Comparison of ENCODE assay signal across 30 mouse cellular contexts in genomic region chr6:116985147-116985737, GRCm38 (mm10).
DNase-seq lines count a peak whose midpoint lies in the region; ATAC-seq lines count a peak whose summit lies in the region.
"Had no signal": no experiment of that assay in that cellular context is flagged by ENCODE, and none has a peak within 500 bp of the region (broad histone marks: within the 10 kb centered on the region; RNA-seq: fewer than 3 reads in every experiment).

No protein-coding gene starts in this region.

- no peak for ATAC-seq in limb, embryonic 11.5 days (ENCODE audit: insufficient number of reproducible peaks, low FRiP score, low TSS enrichment, low read depth)
- no peak for ATAC-seq in neural tube, embryonic 15.5 days (ENCODE audit: low FRiP score)
- peak; percentile 71 for ATAC-seq in limb, embryonic 13.5 days (ENCODE audit: low FRiP score, low read depth)
- ATAC-seq in limb, embryonic 15.5 days (ENCODE audit: insufficient number of reproducible peaks, low FRiP score, low TSS enrichment, low read depth) = peak; percentile 74; the same call in 1 of the 2 replicates
- ATAC-seq: activated CD4-positive, CD25-positive, alpha-beta regulatory T cell, adult 4 months; CD4-positive, CD25-positive, alpha-beta regulatory T cell, adult 4 months; forebrain, embryonic 13.5 days; forebrain, embryonic 16.5 days; hindbrain, postnatal 0 days had no signal

- H3K36me3 ChIP-seq in limb, embryonic 11.5 days (ENCODE audit: control insufficient read depth, insufficient read depth, low read length) = no peaks in the 10 kb centered on the region
- no peaks in the 10 kb centered on the region for H3K36me3 ChIP-seq in limb, embryonic 10.5 days
- no peaks in the 10 kb centered on the region for H3K36me3 ChIP-seq in neural tube, embryonic 15.5 days
- H3K36me3 ChIP-seq in limb, embryonic 13.5 days = no peaks in the 10 kb centered on the region
- H3K36me3 ChIP-seq in limb, embryonic 15.5 days = no peaks in the 10 kb centered on the region
- H3K36me3 ChIP-seq: embryonic facial prominence, embryonic 10.5 days; embryonic facial prominence, embryonic 13.5 days; heart, embryonic 12.5 days; heart, embryonic 15.5 days had no signal

- no peaks in the 10 kb centered on the region for H3K9me3 ChIP-seq in limb, embryonic 11.5 days (ENCODE audit: control insufficient read depth, low read length)
- H3K9me3 ChIP-seq in limb, embryonic 10.5 days (replicated peaks) = no peaks in the 10 kb centered on the region
- no peaks in the 10 kb centered on the region for H3K9me3 ChIP-seq in neural tube, embryonic 15.5 days (replicated peaks)
- H3K9me3 ChIP-seq in limb, embryonic 13.5 days = no peaks in the 10 kb centered on the region
- H3K9me3 ChIP-seq in limb, embryonic 15.5 days = no peaks in the 10 kb centered on the region
- H3K9me3 ChIP-seq: embryonic facial prominence, embryonic 10.5 days; embryonic facial prominence, embryonic 13.5 days; forebrain, embryonic 13.5 days; heart, embryonic 12.5 days; heart, embryonic 15.5 days had no signal

- peaks cover 6% of the 10 kb centered on the region; the same call in 1 of the 2 replicates for H3K4me1 ChIP-seq in limb, embryonic 11.5 days (ENCODE audit: control insufficient read depth, insufficient read depth, low read length)
- peaks cover 31% of the 10 kb centered on the region for H3K4me1 ChIP-seq in limb, embryonic 10.5 days
- peaks cover 7% of the 10 kb centered on the region for H3K4me1 ChIP-seq in neural tube, embryonic 15.5 days
- H3K4me1 ChIP-seq in limb, embryonic 13.5 days = peaks cover 28% of the 10 kb centered on the region
- H3K4me1 ChIP-seq in limb, embryonic 15.5 days = peaks cover 24% of the 10 kb centered on the region

- H3K27me3 ChIP-seq in limb, embryonic 11.5 days (ENCODE audit: control insufficient read depth, insufficient read depth, low read length) = no peaks in the 10 kb centered on the region
- H3K27me3 ChIP-seq in limb, embryonic 10.5 days (ENCODE audit: low read depth, poor library complexity, severe bottlenecking) = no peaks in the 10 kb centered on the region
- no peaks in the 10 kb centered on the region for H3K27me3 ChIP-seq in neural tube, embryonic 15.5 days (replicated peaks)
- H3K27me3 ChIP-seq in limb, embryonic 13.5 days = 0 out of 2 replicates have a peak, but pooled peaks cover 3% of the 10 kb centered on the region
- H3K27me3 ChIP-seq in limb, embryonic 15.5 days = 0 out of 2 replicates have a peak, but pooled peaks cover 3% of the 10 kb centered on the region
- H3K27me3 ChIP-seq: embryonic facial prominence, embryonic 13.5 days; forebrain, embryonic 13.5 days; heart, embryonic 12.5 days; heart, embryonic 15.5 days had no signal

- DNase-seq in limb, embryonic 11.5 days (ENCODE audit: low spot score) = peak; percentile 22
- DNase-seq in limb, embryonic 10.5 days (ENCODE audit: low spot score) = no peak
- peak; percentile 10 for DNase-seq in neural tube, embryonic 10.5 days (ENCODE audit: extremely low spot score, low spot score)
- DNase-seq in thymus, postnatal 4 days = no peak
- DNase-seq: adrenal gland, adult 8-10 months; adrenal gland, postnatal 25 days; cerebellum, adult 11-12 months; cerebellum, adult 8-10 months; cerebellum, postnatal 10 days; cerebellum, postnatal 36 days; embryo, embryonic 11 days; gastrocnemius, postnatal 10 days; gastrocnemius, postnatal 36 days; heart, adult 18-20 months; heart, postnatal 10 days; heart, postnatal 36 days had no signal

- no peak overlapping the region for H3K9ac ChIP-seq in limb, embryonic 11.5 days (ENCODE audit: low read length)
- H3K9ac ChIP-seq in neural tube, embryonic 15.5 days (replicated peaks) = no peak overlapping the region
- no peak overlapping the region for H3K9ac ChIP-seq in limb, embryonic 13.5 days
- H3K9ac ChIP-seq in limb, embryonic 15.5 days = no peak overlapping the region
- H3K9ac ChIP-seq: embryonic facial prominence, embryonic 13.5 days; forebrain, embryonic 13.5 days; heart, embryonic 12.5 days; heart, embryonic 15.5 days; hindbrain, embryonic 14.5 days had no signal

- 39% methylated on average over 4 of the region's 4 CpGs for WGBS in limb, embryonic 11.5 days
- 57% methylated on average over 4 of the region's 4 CpGs for WGBS in limb, embryonic 10.5 days
- 69% methylated on average over 4 of the region's 4 CpGs for WGBS in neural tube, embryonic 15.5 days
- WGBS in limb, embryonic 13.5 days = 28% methylated on average over 4 of the region's 4 CpGs
- WGBS in limb, embryonic 15.5 days = 29% methylated on average over 4 of the region's 4 CpGs

- H3K4me2 ChIP-seq in limb, embryonic 11.5 days (ENCODE audit: low read depth, severe bottlenecking) = no peak overlapping the region
- no peak overlapping the region for H3K4me2 ChIP-seq in neural tube, embryonic 15.5 days
- H3K4me2 ChIP-seq in limb, embryonic 13.5 days (replicated peaks) = no peak overlapping the region
- H3K4me2 ChIP-seq in limb, embryonic 15.5 days = no peak overlapping the region
- H3K4me2 ChIP-seq: embryonic facial prominence, embryonic 13.5 days; forebrain, embryonic 13.5 days; heart, embryonic 12.5 days; heart, embryonic 15.5 days; hindbrain, embryonic 14.5 days had no signal

- H3K27ac ChIP-seq in limb, embryonic 11.5 days (replicated peaks; ENCODE audit: low read depth, low read length) = no peak overlapping the region
- no peak overlapping the region for H3K27ac ChIP-seq in limb, embryonic 10.5 days
- no peak overlapping the region for H3K27ac ChIP-seq in neural tube, embryonic 15.5 days (replicated peaks)
- H3K27ac ChIP-seq in limb, embryonic 13.5 days = 0 out of 2 replicates have a peak overlapping the region, but pooled peaks have one; percentile 33
- H3K27ac ChIP-seq in limb, embryonic 15.5 days = peak overlapping the region; percentile 38; the same call in 1 of the 2 replicates
- H3K27ac ChIP-seq: embryonic facial prominence, embryonic 10.5 days; embryonic facial prominence, embryonic 13.5 days; forebrain, embryonic 13.5 days; heart, embryonic 15.5 days; hindbrain, embryonic 14.5 days; hindbrain, postnatal 0 days had no signal

- no peak overlapping the region for H3K4me3 ChIP-seq in limb, embryonic 11.5 days (ENCODE audit: low read depth, low read length)
- no peak overlapping the region for H3K4me3 ChIP-seq in limb, embryonic 10.5 days
- H3K4me3 ChIP-seq in neural tube, embryonic 15.5 days (replicated peaks) = no peak overlapping the region
- H3K4me3 ChIP-seq in limb, embryonic 13.5 days = no peak overlapping the region
- H3K4me3 ChIP-seq in limb, embryonic 15.5 days = no peak overlapping the region
- H3K4me3 ChIP-seq: embryonic facial prominence, embryonic 10.5 days; embryonic facial prominence, embryonic 13.5 days; erythroblast, embryonic 14.5 days; forebrain, embryonic 13.5 days; heart, embryonic 12.5 days; heart, embryonic 15.5 days had no signal

Comparison
In these comparisons a context has a peak if more than half of its experiments do, and no peak if none do; other contexts are left out.
1. ATAC-seq: peak in limb, embryonic 13.5 days (single experiment) and limb, embryonic 15.5 days (single experiment); none in limb, embryonic 11.5 days (single experiment) and neural tube, embryonic 15.5 days (single experiment).
2. DNase-seq: peak in limb, embryonic 11.5 days (single experiment) and neural tube, embryonic 10.5 days (single experiment); none in limb, embryonic 10.5 days (single experiment) and thymus, postnatal 4 days (single experiment).
3. H3K27ac ChIP-seq: peak in limb, embryonic 13.5 days (single experiment) and limb, embryonic 15.5 days (single experiment); none in limb, embryonic 11.5 days (single experiment), limb, embryonic 10.5 days (single experiment) and neural tube, embryonic 15.5 days (single experiment).